Mouse (Mus musculus): ENCODE measurements around the gene Qtrt1. TPM values are rescaled to one million over a fixed set of nuclear protein-coding genes. Genes with fewer than 3 reads are reported as not detected.

Qtrt1 gene
- total RNA-seq, 2 experiments from 2014 or later: 5.4 to 9.8 TPM

- ATAC-seq (ENCODE audit: poor library complexity, severe bottlenecking): no peak
Observed at GRCm38 (mm10) chr9:21417866-21418265, 6.2 kb downstream of the Qtrt1 start.

DNA sequence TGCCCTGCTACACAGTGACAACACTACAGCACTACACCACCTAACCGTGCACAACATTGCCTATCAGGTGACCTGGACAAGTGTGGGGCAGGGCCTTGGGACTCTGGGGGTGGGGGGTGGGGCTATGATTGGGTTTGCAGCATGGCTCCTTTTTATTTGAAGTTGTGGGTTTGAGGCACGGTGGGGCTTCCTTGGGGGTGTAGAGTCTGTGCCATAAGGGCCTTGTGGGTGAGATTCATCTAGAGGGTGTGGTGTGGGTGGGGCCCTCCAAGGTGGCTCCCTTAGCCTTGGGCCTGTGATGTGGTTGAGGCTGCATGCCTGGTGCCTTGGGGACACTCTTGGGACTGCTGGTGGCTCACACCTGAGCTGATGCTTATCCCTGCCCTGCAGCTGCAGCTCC lies 8.0 kb downstream of the Qtrt1 start:
- no peak for ATAC-seq (ENCODE audit: poor library complexity, severe bottlenecking)

DNA sequence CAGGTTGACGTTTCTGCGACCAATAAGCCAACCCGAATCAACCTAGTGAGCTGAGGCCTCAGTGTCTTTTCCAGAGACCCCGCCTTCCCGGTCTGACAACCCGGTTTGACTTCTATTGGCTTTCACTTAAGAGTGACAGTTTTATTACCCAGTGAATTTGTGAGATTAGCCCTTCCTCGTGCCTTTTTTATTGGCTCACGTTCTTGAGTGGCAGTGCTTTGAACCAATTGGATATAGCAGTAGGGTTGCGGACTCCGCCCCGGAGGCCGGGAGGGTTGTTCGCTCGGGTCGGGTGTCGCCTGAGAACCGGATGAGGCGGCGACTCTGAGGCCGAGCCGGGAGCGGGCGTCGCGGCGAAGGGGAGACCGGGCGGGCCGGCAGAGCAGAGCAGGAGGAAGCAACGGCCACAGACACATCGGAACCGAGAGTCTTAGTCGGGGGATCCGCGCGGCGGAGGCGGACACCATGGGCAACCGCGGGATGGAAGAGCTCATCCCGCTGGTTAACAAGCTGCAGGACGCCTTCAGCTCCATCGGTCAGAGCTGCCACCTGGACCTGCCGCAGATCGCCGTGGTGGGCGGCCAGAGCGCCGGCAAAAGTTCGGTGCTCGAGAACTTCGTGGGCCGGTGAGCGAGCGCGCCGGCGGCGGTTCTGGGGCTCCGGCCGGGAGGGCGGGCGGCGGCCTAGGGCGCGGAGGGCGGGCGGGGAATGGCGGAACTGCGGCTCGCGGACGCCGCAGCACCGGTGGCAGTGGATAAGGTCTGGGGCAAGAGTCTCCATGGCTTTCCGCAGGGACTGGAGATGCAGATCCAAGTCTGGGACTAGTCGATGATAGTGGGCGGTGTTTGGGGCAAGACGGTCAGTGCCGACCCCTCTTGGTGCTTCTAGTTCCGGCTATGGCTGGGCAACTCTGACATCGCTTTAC lies 13.3 kb downstream of the Qtrt1 start, which contains the start of gene Dnm2:
Dnm2 (plus strand) TSS at position 278 of the 925 bp plus-strand sequence.
- ATAC-seq (ENCODE audit: poor library complexity, severe bottlenecking): peak; percentile 95

DNA sequence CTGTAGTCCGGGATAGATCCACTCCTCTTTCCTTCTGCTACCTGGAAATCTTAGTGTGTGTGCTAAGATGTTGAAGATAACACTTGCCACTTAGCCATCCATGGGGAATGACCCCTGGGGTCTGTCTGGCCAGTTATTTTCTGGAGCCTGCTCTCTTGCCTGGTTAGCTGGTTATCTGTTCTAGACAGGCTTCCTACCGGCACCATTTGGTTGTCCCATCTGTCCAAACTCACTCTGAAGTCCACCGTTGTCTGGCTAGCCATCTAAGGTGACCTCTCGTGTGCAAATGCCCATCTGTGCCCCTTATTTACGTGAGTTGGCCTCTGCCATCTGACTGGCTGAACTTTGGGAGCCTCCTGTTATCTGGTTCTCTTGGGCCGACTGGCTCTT lies 13.9 kb downstream of the Qtrt1 start:
- ATAC-seq (ENCODE audit: poor library complexity, severe bottlenecking): no peak

GRCm38 (mm10) chr9:21426013-21426412 lies 14.4 kb downstream of the Qtrt1 start:
- ATAC-seq (ENCODE audit: poor library complexity, severe bottlenecking): peak; percentile 47

DNA sequence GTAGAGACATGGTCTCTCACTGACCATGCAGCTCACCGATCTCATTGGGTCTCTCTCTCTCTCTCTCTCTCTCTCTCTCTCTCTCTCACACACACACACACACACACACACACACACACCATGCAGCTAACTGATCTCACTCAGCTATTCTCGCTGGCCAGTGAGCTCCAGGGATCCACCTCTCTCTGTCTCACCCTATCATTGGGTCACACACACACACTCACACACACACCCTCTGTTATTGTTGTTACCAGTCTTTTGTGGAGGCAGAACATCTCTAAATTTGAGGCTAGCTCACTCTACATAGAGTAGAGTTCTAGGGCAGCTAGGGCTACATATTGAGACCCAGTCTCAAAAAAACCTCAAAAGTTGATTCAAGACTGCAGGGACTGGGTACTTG lies 14.9 kb downstream of the Qtrt1 start:
- no peak for ATAC-seq (ENCODE audit: poor library complexity, severe bottlenecking)

- ATAC-seq (ENCODE audit: poor library complexity, severe bottlenecking): no peak
Observed at GRCm38 (mm10) chr9:21427773-21428172, 16.1 kb downstream of the Qtrt1 start.

DNA sequence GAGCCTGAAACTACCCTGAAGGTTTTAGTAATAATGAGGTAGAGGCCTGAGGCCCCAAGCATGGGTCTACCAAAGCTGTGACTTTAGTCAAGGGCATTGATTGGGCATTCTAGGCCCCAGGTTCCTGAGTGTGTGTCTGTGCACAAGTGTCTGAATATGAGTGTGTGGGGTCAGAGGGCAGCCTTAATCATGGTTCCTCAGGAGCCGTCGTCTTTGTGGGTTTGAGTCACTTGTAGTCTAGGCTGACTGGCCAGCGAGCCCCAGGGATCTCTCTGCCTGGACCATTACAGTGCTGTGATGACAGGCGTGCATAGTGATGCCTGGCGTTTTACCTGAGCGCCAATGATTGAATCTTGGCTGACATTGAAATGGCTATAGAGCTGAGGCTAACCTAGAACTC lies 16.5 kb downstream of the Qtrt1 start:
- no peak for ATAC-seq (ENCODE audit: poor library complexity, severe bottlenecking)

DNA sequence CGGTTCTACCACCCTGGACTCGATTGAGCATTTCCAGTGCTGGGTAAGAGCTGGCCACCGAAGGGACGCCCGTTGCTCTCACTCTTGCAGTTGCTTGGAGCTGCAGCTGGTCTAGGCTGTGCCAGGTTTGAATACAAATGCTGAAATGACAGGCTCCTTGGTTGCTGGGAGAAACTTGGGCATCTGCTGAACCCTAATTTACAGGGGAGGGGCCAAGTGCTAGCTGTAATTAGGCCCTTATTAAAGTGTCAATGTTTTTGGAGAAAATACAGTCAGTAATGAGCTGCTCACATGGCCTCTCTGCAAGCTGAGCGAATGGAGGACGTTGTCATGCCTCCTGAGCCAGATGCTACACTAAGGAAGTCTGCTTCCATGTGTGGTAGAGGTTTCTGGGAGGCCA lies 19.1 kb downstream of the Qtrt1 start:
- ATAC-seq (ENCODE audit: poor library complexity, severe bottlenecking): no peak

GRCm38 (mm10) chr9:21432066-21432465 lies 20.4 kb downstream of the Qtrt1 start:
- no peak for ATAC-seq (ENCODE audit: poor library complexity, severe bottlenecking)

GRCm38 (mm10) chr9:21433766-21434165 lies 22.1 kb downstream of the Qtrt1 start:
- ATAC-seq (ENCODE audit: poor library complexity, severe bottlenecking): no peak

GRCm38 (mm10) chr9:21434410-21434809 lies 22.8 kb downstream of the Qtrt1 start:
- no peak for ATAC-seq (ENCODE audit: poor library complexity, severe bottlenecking)

DNA sequence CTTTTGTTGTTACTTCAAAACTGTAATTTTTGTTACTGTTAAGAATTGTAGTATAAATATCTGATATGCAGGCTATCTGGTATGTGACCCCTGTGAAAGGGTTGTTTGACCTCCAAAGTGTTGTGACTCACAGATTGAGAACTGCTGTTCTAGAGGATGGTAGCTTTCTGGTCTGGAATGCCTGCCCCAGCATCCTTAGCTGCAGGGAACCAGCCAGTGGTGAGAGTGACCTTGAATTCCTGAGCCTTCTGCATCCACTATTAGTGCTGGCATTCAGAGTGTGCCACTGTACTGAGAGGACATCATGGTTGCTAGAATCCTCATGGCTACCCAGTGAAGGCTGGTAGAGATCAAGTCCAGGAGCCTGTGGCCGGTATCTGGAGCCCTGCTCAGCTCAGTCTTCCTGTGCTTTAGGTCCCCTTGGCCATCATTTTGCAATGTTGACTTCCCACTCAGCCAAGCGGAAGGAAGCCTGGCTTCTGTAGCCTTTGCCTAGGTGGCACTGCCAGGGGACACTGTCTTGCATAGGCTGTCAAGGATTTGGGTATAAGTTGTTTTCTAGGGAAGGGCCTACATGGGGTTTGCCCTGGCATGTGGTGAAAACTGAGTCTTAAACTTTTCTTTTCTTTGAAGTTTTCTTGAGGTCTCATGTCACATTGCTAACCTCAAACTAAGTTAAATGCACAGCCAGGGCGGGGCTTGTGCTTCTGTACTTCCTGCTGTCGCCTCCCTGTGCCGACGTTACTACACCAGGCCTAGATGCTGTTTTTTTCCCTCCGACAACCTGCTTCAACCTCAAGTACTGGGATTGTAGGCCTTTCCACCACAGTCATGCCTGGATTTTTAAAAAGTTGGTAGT lies 24.4 kb downstream of the Qtrt1 start:
- ATAC-seq (ENCODE audit: poor library complexity, severe bottlenecking): peak; percentile 90

- no peak for ATAC-seq (ENCODE audit: poor library complexity, severe bottlenecking)
Observed at GRCm38 (mm10) chr9:21437577-21437976, 25.9 kb downstream of the Qtrt1 start.

- ATAC-seq (ENCODE audit: poor library complexity, severe bottlenecking): no peak
Observed at GRCm38 (mm10) chr9:21438219-21438618, 26.6 kb downstream of the Qtrt1 start.

DNA sequence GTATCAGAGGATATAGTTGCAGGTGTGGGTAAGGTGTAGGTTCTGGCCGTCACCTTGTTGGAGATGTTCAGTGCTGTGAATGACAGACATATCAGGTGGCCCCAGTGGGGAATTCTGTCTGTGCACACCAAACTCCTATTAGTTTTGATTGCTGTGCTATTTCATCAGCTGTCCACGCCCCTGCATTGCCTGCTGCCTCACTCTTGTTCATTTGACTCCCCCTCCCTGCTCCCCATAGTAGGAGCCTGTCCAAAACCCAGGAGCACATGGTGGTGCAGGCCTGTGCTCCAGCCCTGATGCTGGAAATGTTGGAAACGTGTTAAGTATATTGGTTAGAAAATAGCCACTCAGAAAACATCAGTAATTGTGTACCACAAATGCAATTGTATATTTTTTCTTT lies 27.8 kb downstream of the Qtrt1 start:
- no peak for ATAC-seq (ENCODE audit: poor library complexity, severe bottlenecking)

GRCm38 (mm10) chr9:21439914-21440313 lies 28.3 kb downstream of the Qtrt1 start:
- ATAC-seq (ENCODE audit: poor library complexity, severe bottlenecking): no peak

- no peak for ATAC-seq (ENCODE audit: poor library complexity, severe bottlenecking)
Observed at GRCm38 (mm10) chr9:21440387-21440786, 28.8 kb downstream of the Qtrt1 start.

- no peak for ATAC-seq (ENCODE audit: poor library complexity, severe bottlenecking)
Observed at GRCm38 (mm10) chr9:21443853-21444252, 32.2 kb downstream of the Qtrt1 start.

GRCm38 (mm10) chr9:21444574-21444973 lies 32.9 kb downstream of the Qtrt1 start:
- no peak for ATAC-seq (ENCODE audit: poor library complexity, severe bottlenecking)

- ATAC-seq (ENCODE audit: poor library complexity, severe bottlenecking): no peak
Observed at GRCm38 (mm10) chr9:21445081-21445744, 33.6 kb downstream of the Qtrt1 start.

Data from megakaryocyte, adult 5-6 weeks (primary cell).